Comparison of ENCODE assay signal across 24 mouse cellular contexts in genomic region chr9:60608857-60609256, GRCm38 (mm10).
DNase-seq lines count a peak whose midpoint lies in the region; ATAC-seq and TF ChIP-seq lines count a peak whose summit lies in the region.
"Had no signal": no experiment of that assay in that cellular context is flagged by ENCODE, and none has a peak within 500 bp of the region (broad histone marks: within the 10 kb centered on the region; RNA-seq: fewer than 3 reads in every experiment).

No protein-coding gene starts in this region.

- no peaks in the 10 kb centered on the region for H3K36me3 ChIP-seq in intestine, postnatal 0 days (ENCODE audit: control insufficient read depth, insufficient read depth)
- no peaks in the 10 kb centered on the region for H3K36me3 ChIP-seq in stomach, postnatal 0 days (ENCODE audit: control insufficient read depth, insufficient read depth, low read length)
- H3K36me3 ChIP-seq: embryonic facial prominence, embryonic 15.5 days; G1E; heart, embryonic 12.5 days had no signal

- no peaks in the 10 kb centered on the region for H3K27me3 ChIP-seq in intestine, postnatal 0 days (replicated peaks; ENCODE audit: control insufficient read depth, insufficient read depth, low read length)
- no peaks in the 10 kb centered on the region for H3K27me3 ChIP-seq in stomach, postnatal 0 days (ENCODE audit: control insufficient read depth, insufficient read depth, low read length)
- H3K27me3 ChIP-seq: embryonic facial prominence, embryonic 15.5 days; heart, embryonic 12.5 days; hindbrain, embryonic 15.5 days had no signal

- DNase-seq in adrenal gland, adult (ENCODE audit: inconsistent age in 2 of 2, low spot score in 1 of 2): peak; percentile 60 to 86
- no peak for DNase-seq in adrenal gland, postnatal 4 days (ENCODE audit: low spot score in 2 of 2)
- peak; percentile 9 for DNase-seq in adrenal gland, postnatal 25 days
- no peak for DNase-seq in stomach, postnatal 0 days (ENCODE audit: low spot score)
- no peak for DNase-seq in heart, adult 18-20 months
- no peak for DNase-seq in yolk sac, embryonic 10.5 days (ENCODE audit: low spot score)
- DNase-seq: B cell, adult 2 months; cerebellum, adult 11 months; cerebellum, adult 8-10 months; embryo, embryonic 11 days; gastrocnemius, adult 2 months; gastrocnemius, postnatal 36 days; heart, adult 2 months; heart, postnatal 36 days had no signal

- no peak for TF ChIP-seq EP300 in stomach, postnatal 0 days (optimal IDR thresholded peaks at IDR 0.05)

- TF ChIP-seq CTCF in intestine, postnatal 0 days (IDR thresholded peaks at IDR 0.05; ENCODE audit: low read depth): no peak
- TF ChIP-seq CTCF in stomach, postnatal 0 days (IDR thresholded peaks at IDR 0.05; ENCODE audit: low read depth): no peak

- H3K4me3 ChIP-seq in intestine, postnatal 0 days (ENCODE audit: low read depth, low read length): no peak overlapping the region
- no peak overlapping the region for H3K4me3 ChIP-seq in stomach, postnatal 0 days (ENCODE audit: low read depth, low read length)
- H3K4me3 ChIP-seq: embryonic facial prominence, embryonic 15.5 days; erythroblast, embryonic 14.5 days; forebrain, embryonic 10.5 days; gastrocnemius, adult 2 months; heart, adult 2 months; heart, embryonic 12.5 days; hindbrain, embryonic 15.5 days had no signal

- ATAC-seq in intestine, postnatal 0 days: peak; percentile 80
- 0 out of 2 replicates have a peak, but pooled peaks have one; percentile 12 for ATAC-seq in stomach, postnatal 0 days (ENCODE audit: low FRiP score, low TSS enrichment)
- no peak for ATAC-seq in monocyte, adult 5-6 weeks (replicated peaks; ENCODE audit: insufficient number of reproducible peaks, low FRiP score, low TSS enrichment, poor library complexity, severe bottlenecking)
- ATAC-seq: CD4-positive, CD25-positive, alpha-beta regulatory T cell, adult 4 months; forebrain, embryonic 14.5 days had no signal

- WGBS in intestine, postnatal 0 days: 48% methylated on average over 9 of the region's 9 CpGs
- WGBS in stomach, postnatal 0 days: 81% methylated on average over 9 of the region's 9 CpGs

- H3K9me3 ChIP-seq in intestine, postnatal 0 days (ENCODE audit: control insufficient read depth): no peaks in the 10 kb centered on the region
- H3K9me3 ChIP-seq in stomach, postnatal 0 days (ENCODE audit: control insufficient read depth, low read length): no peaks in the 10 kb centered on the region
- H3K9me3 ChIP-seq: embryonic facial prominence, embryonic 15.5 days; forebrain, embryonic 10.5 days; G1E; heart, embryonic 12.5 days; hindbrain, embryonic 15.5 days had no signal

- H3K27ac ChIP-seq in intestine, postnatal 0 days (ENCODE audit: low read depth, low read length): peak overlapping the region; percentile 76
- H3K27ac ChIP-seq in stomach, postnatal 0 days (replicated peaks): no peak overlapping the region
- H3K27ac ChIP-seq: embryonic facial prominence, embryonic 15.5 days; forebrain, embryonic 10.5 days; gastrocnemius, adult 2 months; heart, adult 2 months; hindbrain, embryonic 15.5 days had no signal

- H3K4me2 ChIP-seq in intestine, postnatal 0 days (replicated peaks; ENCODE audit: low read depth): no peak overlapping the region
- H3K4me2 ChIP-seq in stomach, postnatal 0 days (replicated peaks; ENCODE audit: low read depth): no peak overlapping the region
- H3K4me2 ChIP-seq: embryonic facial prominence, embryonic 15.5 days; heart, embryonic 12.5 days; hindbrain, embryonic 15.5 days had no signal

- H3K9ac ChIP-seq in intestine, postnatal 0 days (ENCODE audit: low read depth, low read length): no peak overlapping the region
- no peak overlapping the region for H3K9ac ChIP-seq in stomach, postnatal 0 days (ENCODE audit: low read length)
- H3K9ac ChIP-seq: embryonic facial prominence, embryonic 15.5 days; heart, embryonic 12.5 days; hindbrain, embryonic 15.5 days had no signal

- no peaks in the 10 kb centered on the region; the same call in none of the 2 replicates for H3K4me1 ChIP-seq in intestine, postnatal 0 days (replicated peaks; ENCODE audit: control insufficient read depth, insufficient read depth, low read length)
- no peaks in the 10 kb centered on the region for H3K4me1 ChIP-seq in stomach, postnatal 0 days (replicated peaks; ENCODE audit: control insufficient read depth, insufficient read depth)
- H3K4me1 ChIP-seq: embryonic facial prominence, embryonic 15.5 days; forebrain, embryonic 10.5 days; heart, embryonic 12.5 days; hindbrain, embryonic 15.5 days had no signal

Comparison
In these comparisons a context has a peak if more than half of its experiments do, and no peak if none do; other contexts are left out.
1. DNase-seq: peak in adrenal gland, adult (2 of 2) and adrenal gland, postnatal 25 days (single experiment); none in adrenal gland, postnatal 4 days (0 of 2), stomach, postnatal 0 days (single experiment), heart, adult 18-20 months (0 of 2) and yolk sac, embryonic 10.5 days (single experiment).